Mouse (Mus musculus) hindbrain, postnatal 0 days (tissue): ENCODE results near the gene Dnajb4. TPM values are rescaled to one million over a fixed set of nuclear protein-coding genes. Genes with fewer than 3 reads are reported as not detected.
A peak's percentile ranks its signal among the peaks of the same experiment; 100 is the strongest.
"Not testable (repeated sequence)": the region's sequence is repeated elsewhere in the genome, so short reads cannot be mapped to it uniquely, and the experiment has no call there.

Source experiments
- ATAC-seq: fragments of 200-750 bp; cut with Nextera tagmentation; 2 replicates; pipeline ENCODE4 v1.8.0; 2017; ENCODE audit warnings: mild to moderate bottlenecking, moderate TSS enrichment, moderate library complexity
- DNase-seq: peaks from one replicate; pipeline ENCODE4 v3.0.0-alpha.2; 2015; ENCODE audit warnings: low spot score
- H3K27ac ChIP-seq: fragments of 300-500 bp; sonication (generic); 2 replicates; pipeline ENCODE4 v1.5.1; 2014; ENCODE audit warnings: mild to moderate bottlenecking
- H3K27me3 ChIP-seq: fragments of 300-500 bp; sonication (generic); 2 replicates; pipeline ENCODE4 v1.6.1; 2014; ENCODE audit warnings: low read length, mixed read lengths; ENCODE audit not compliant: insufficient read depth
- H3K36me3 ChIP-seq: fragments of 300-500 bp; sonication (generic); 2 replicates; pipeline ENCODE4 v1.6.1; 2014; ENCODE audit warnings: low read length, mixed read lengths; ENCODE audit not compliant: insufficient read depth
- H3K4me1 ChIP-seq: fragments of 300-500 bp; sonication (generic); 2 replicates; pipeline ENCODE4 v1.6.1; 2014; ENCODE audit warnings: antibody characterized with exemption, low read length, mixed read lengths; ENCODE audit not compliant: insufficient read depth
- H3K4me2 ChIP-seq: fragments of 300-500 bp; sonication (generic); 2 replicates; pipeline ENCODE4 v1.6.1; 2014; ENCODE audit warnings: low read depth, mild to moderate bottlenecking, low read length, moderate library complexity, mixed read lengths
- H3K4me3 ChIP-seq: fragments of 300-500 bp; sonication (generic); 2 replicates; pipeline ENCODE4 v1.5.1; 2014; ENCODE audit warnings: low read length
- H3K9ac ChIP-seq: fragments of 300-500 bp; sonication (generic); replicated peaks from 2 replicates; pipeline ENCODE4 v1.6.1; 2014; ENCODE audit warnings: mild to moderate bottlenecking, low read length, moderate library complexity, mixed read lengths
- H3K9me3 ChIP-seq: fragments of 300-500 bp; sonication (generic); 2 replicates; pipeline ENCODE4 v1.6.1; 2016; ENCODE audit warnings: low read length, mixed read lengths
- CTCF ChIP-seq: IDR thresholded peaks from 2 replicates; pipeline ENCODE4 v1.5.1; 2016; ENCODE audit warnings: antibody characterized with exemption, control low read depth, low read depth
- WGBS: fragments of 180-500 bp; shearing (Covaris S2); extraction: QIAGEN DNeasy Blood & Tissue Kit; methylation state at CpG from one replicate; pipeline ENCODE4 v1.1.7; 2014; 5-methylcytosine and 5-hydroxymethylcytosine counted together
- polyA plus RNA-seq: library from polyadenylated mRNA; unstranded; fragments of >200 nt; fragmentation: Nextera tagmentation; extraction: Ambion mirVana; gene quantifications from 2 replicates; pipeline ENCODE4 v1.2.1, GENCODE M21; 2015
- total RNA-seq: library from RNA; depleted of rRNA; stranded (reverse); fragments of >200 nt; gene quantifications from 2 replicates; pipeline ENCODE4 v1.2.3, GENCODE M21; 2014; rRNA removed

Dnajb4 gene
- total RNA-seq: 26.5 and 40.8 TPM in 2 replicates
- polyA plus RNA-seq: 47.8 and 49.0 TPM in 2 replicates

DNA sequence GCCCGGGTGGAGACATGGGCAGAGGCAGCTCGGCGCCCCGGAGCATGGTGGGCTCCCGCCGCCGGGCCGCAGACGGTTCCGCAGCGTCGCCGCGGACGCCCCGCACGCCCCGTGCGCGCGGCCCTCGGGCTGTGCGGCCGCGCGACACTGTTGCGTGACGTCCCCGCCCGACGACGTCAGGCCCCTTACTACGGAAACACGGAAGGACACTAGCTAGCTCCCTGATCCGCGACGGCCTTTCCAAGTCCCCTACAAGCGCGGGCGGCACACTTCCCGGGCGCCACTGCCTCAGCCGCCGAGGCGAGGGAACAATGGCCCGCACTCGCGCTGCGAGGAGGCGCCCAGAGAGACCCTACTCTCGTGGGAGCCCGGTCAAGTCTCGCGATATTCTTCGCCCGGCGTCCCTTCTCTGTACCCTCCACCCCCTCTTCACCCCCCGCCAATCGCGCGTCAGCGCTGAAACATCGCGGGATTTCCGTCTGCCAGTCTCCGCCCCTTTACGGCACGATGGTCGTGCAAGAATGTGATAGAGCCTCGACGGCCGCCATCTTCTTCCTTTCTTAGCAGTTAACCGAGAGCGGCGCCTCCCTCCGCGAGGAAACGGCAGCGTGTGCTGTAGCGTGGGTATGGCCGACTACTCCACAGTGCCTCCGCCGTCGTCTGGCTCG, at the start of gene Dnajb4, which contains the start of gene Fubp1:
Dnajb4 (minus strand) TSS at position 336 of the 668 bp plus-strand sequence.
Fubp1 (plus strand) TSS at position 456 of the 668 bp plus-strand sequence.
- TF ChIP-seq CTCF: peak; percentile 9; the same call in 1 of the 2 replicates
- peak within 1 kb of the TSS; percentile 63 for H3K4me3 ChIP-seq
- WGBS: under 1% methylated on average over 82 of the region's 85 CpGs
- no peaks in the 10 kb centered on the region for H3K9me3 ChIP-seq
- peak within 1 kb of the TSS; percentile 82 for H3K4me2 ChIP-seq
- H3K36me3 ChIP-seq: no peaks in the 10 kb centered on the region
- H3K4me1 ChIP-seq: peaks cover 11% of the 10 kb centered on the region; the same call in 1 of the 2 replicates
- H3K27ac ChIP-seq: peak within 1 kb of the TSS; percentile 99
- peak within 1 kb of the TSS; percentile 100 for H3K9ac ChIP-seq
- H3K27me3 ChIP-seq: no peaks in the 10 kb centered on the region
- DNase-seq (peak; percentile 99), ATAC-seq (peak; percentile 98)

DNA sequence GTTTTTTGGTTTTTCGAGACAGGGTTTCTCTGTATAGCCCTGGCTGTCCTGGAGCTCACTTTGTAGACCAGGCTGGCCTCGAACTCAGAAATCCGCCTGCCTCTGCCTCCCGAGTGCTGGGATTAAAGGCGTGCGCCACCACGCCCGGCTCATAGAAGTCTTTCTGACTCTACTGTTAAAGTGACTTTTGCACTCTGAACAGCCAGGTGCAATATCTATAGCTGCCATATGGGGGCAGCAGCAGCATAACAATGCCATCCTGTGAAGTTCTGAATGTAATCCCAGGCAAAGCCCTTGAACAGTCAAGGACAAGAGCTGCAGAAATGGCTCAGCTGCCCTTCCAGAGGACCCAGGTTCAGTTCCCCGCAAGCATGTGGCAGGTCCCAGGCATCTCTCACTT, 49.3 kb upstream of the Dnajb4 start:
- 37% methylated on average over 7 of the region's 9 CpGs for WGBS
- not testable (repeated sequence) for H3K36me3 ChIP-seq, H3K27ac ChIP-seq, H3K9me3 ChIP-seq, H3K27me3 ChIP-seq, H3K9ac ChIP-seq, H3K4me2 ChIP-seq, H3K4me1 ChIP-seq, H3K4me3 ChIP-seq
- ATAC-seq: peak; percentile 62
- DNase-seq: peak; percentile 82
- TF ChIP-seq CTCF: peak; percentile 81

GRCm38 (mm10) chr3:152257528-152257927, 47.4 kb upstream of the Dnajb4 start:
- no peaks in the 10 kb centered on the region for H3K36me3 ChIP-seq
- H3K9ac ChIP-seq: no peak overlapping the region
- H3K4me3 ChIP-seq: no peak overlapping the region
- no peaks in the 10 kb centered on the region for H3K9me3 ChIP-seq
- no peak for TF ChIP-seq CTCF
- H3K27ac ChIP-seq: no peak overlapping the region
- ATAC-seq (no peak), DNase-seq (no peak)
- H3K27me3 ChIP-seq: no peaks in the 10 kb centered on the region
- H3K4me2 ChIP-seq: no peak overlapping the region
- WGBS: 86% methylated on average over 3 of the region's 3 CpGs
- H3K4me1 ChIP-seq: no peaks in the 10 kb centered on the region

- no peak overlapping the region for H3K27ac ChIP-seq
- DNase-seq: no peak
These were observed 40.4 kb upstream of the Dnajb4 start for GRCm38 (mm10) chr3:152250487-152250886.

DNA sequence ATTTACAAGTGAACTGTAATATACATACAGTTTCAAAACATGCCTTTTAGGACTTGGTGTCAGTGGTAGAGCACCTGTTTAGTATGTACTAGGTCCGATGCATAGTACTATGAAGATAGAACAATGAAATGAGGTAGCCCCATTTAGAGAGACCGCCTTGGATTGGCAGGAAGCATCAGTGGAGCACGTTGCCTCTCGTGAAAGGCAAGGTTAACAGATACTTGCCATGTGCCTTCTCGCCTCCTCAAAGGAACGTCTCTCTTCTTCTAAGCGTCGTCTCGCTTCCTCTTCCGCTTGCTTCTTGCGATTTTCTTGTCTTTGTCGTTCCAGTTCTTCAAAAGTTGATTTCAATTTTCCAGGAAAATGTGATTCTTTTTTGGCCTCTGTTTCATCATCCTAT, 37.6 kb upstream of the Dnajb4 start:
- H3K36me3 ChIP-seq: no peaks in the 10 kb centered on the region
- TF ChIP-seq CTCF: no peak
- no peak overlapping the region for H3K9ac ChIP-seq
- no peak overlapping the region for H3K4me2 ChIP-seq
- no peak for DNase-seq
- ATAC-seq: no peak
- WGBS: 91% methylated on average over 12 of the region's 12 CpGs
- no peaks in the 10 kb centered on the region for H3K4me1 ChIP-seq
- H3K4me3 ChIP-seq: no peak overlapping the region
- no peaks in the 10 kb centered on the region for H3K27me3 ChIP-seq
- H3K9me3 ChIP-seq: no peaks in the 10 kb centered on the region
- no peak overlapping the region for H3K27ac ChIP-seq

More at GRCm38 (mm10) chr3:152250487-152250886, 40.4 kb upstream of the Dnajb4 start:
- no peak for TF ChIP-seq CTCF
- no peak overlapping the region for H3K4me3 ChIP-seq
- H3K4me2 ChIP-seq: no peak overlapping the region
- H3K4me1 ChIP-seq: no peaks in the 10 kb centered on the region
- no peaks in the 10 kb centered on the region for H3K9me3 ChIP-seq
- 98% methylated on average over 1 of the region's 1 CpGs for WGBS
- ATAC-seq: no peak
- no peaks in the 10 kb centered on the region for H3K27me3 ChIP-seq
- no peak overlapping the region for H3K9ac ChIP-seq
- no peaks in the 10 kb centered on the region for H3K36me3 ChIP-seq

- Histone ChIP-seq H3K9ac (no peak overlapping the region), H3K27ac (no peak overlapping the region), H3K4me3 (no peak overlapping the region), H3K27me3 (no peaks in the 10 kb centered on the region), H3K9me3 (no peaks in the 10 kb centered on the region), H3K36me3 (no peaks in the 10 kb centered on the region), H3K4me2 (no peak overlapping the region), H3K4me1 (no peaks in the 10 kb centered on the region)
- ATAC-seq (no peak), DNase-seq (no peak)
- WGBS: 70% methylated on average over 5 of the region's 5 CpGs
- no peak; the same call in 1 of the 2 replicates for TF ChIP-seq CTCF
These were observed 35.3 kb upstream of the Dnajb4 start for GRCm38 (mm10) chr3:152245273-152245910.
